Mouse (Mus musculus): ENCODE results near the gene Hnrnpul2. TPM values are rescaled to one million over a fixed set of nuclear protein-coding genes. Genes with fewer than 3 reads are reported as not detected.

Hnrnpul2 gene
- polyA plus RNA-seq (2014; fragmentation: Illumina TruSeq; extraction: RNeasy Lipid Tissue Mini Kit (QIAGEN cat#74804); ENCODE audit: low read depth, low replicate concordance), result 84.2 TPM

GRCm38 (mm10) chr19:8819596-8820423 is at the start of gene Hnrnpul2:
TSS of gene Hnrnpul2 (plus strand) at chr19:8820010.

GRCm38 (mm10) chr19:8770567-8771270 is 49.1 kb upstream of the Hnrnpul2 start, which contains the start of gene Tmem223:
TSS of gene Tmem223 (plus strand) at chr19:8770996.

GRCm38 (mm10) chr19:8774086-8774835 is 45.5 kb upstream of the Hnrnpul2 start, which contains the start of gene Tmem179b:
TSS of gene Tmem179b (minus strand) at chr19:8774467.

GRCm38 (mm10) chr19:8786008-8786781 is 33.6 kb upstream of the Hnrnpul2 start, which contains the start of gene Taf6l:
TSS of gene Taf6l (minus strand) at chr19:8786417.

GRCm38 (mm10) chr19:8798264-8798946 is 21.4 kb upstream of the Hnrnpul2 start, which contains the start of gene Polr2g:
TSS of gene Polr2g (minus strand) at chr19:8798577.

GRCm38 (mm10) chr19:8802130-8802821 is 17.5 kb upstream of the Hnrnpul2 start, which contains the start of gene Zbtb3:
TSS of gene Zbtb3 (plus strand) at chr19:8802555.

GRCm38 (mm10) chr19:8818801-8819595 is 812 bp upstream of the Hnrnpul2 start, which contains the start of gene Ttc9c:
TSS of gene Ttc9c (minus strand) at chr19:8819333.

GRCm38 (mm10) chr19:8829660-8830059 is 9.8 kb downstream of the Hnrnpul2 start, which contains the start of gene AC129217.1:
TSS of gene AC129217.1 (plus strand) at chr19:8829773.

GRCm38 (mm10) chr19:8837251-8837791 is 17.5 kb downstream of the Hnrnpul2 start, which contains the start of gene Bscl2:
TSS of gene Bscl2 (plus strand) at chr19:8837467.

GRCm38 (mm10) chr19:8839103-8839907 is 19.5 kb downstream of the Hnrnpul2 start, which contains the start of gene Gng3:
TSS of gene Gng3 (minus strand) at chr19:8839194.

GRCm38 (mm10) chr19:8850402-8850901 is 30.6 kb downstream of the Hnrnpul2 start, which contains the start of gene Lrrn4cl:
TSS of gene Lrrn4cl (plus strand) at chr19:8850768.

GRCm38 (mm10) chr19:8871267-8872186 is 51.7 kb downstream of the Hnrnpul2 start, which contains the start of gene Ubxn1:
TSS of gene Ubxn1 (plus strand) at chr19:8871496.

GRCm38 (mm10) chr19:8880311-8881033 is 60.7 kb downstream of the Hnrnpul2 start, which contains the start of gene Uqcc3:
TSS of gene Uqcc3 (minus strand) at chr19:8880923.

GRCm38 (mm10) chr19:8883616-8884015 is 63.8 kb downstream of the Hnrnpul2 start, which contains the start of the genes Lbhd1 and Gm49403:
TSS of gene Lbhd1 (plus strand) at chr19:8883732.
TSS of gene Gm49403 (plus strand) at chr19:8883930.

